Mouse (Mus musculus): ENCODE measurements at regions not wholly inside any gene's neighbourhood (a gene's known extent, or its start where the extent isn't known, plus 50 kb on each side); places are given as distances from the start of the nearest gene placed in this dataset.

GRCm38 (mm10) chr8:18335576-18335975 is 642.5 kb downstream of the Defb40 start:
- H3K27ac ChIP-seq (ENCODE audit: control insufficient read depth, low read depth, low read length), result no peak overlapping the region
- no peaks in the 10 kb centered on the region for H3K9me3 ChIP-seq (replicated peaks; ENCODE audit: insufficient read depth, low read length)
- DNase-seq (ENCODE audit: low read depth, low spot score), result no peak
- H3K4me1 ChIP-seq (ENCODE audit: control insufficient read depth in 1 of 2, insufficient read depth in 2 of 2, low read length in 2 of 2), result no peaks in the 10 kb centered on the region
- H3K9ac ChIP-seq (ENCODE audit: control insufficient read depth, low read depth, low read length, poor library complexity, severe bottlenecking), result no peak overlapping the region
- no peaks in the 10 kb centered on the region for H3K36me3 ChIP-seq (ENCODE audit: control insufficient read depth in 1 of 2, insufficient read depth in 2 of 2, low read length in 2 of 2)
- no peaks in the 10 kb centered on the region for H3K79me2 ChIP-seq (ENCODE audit: control insufficient read depth, insufficient read depth, low read length, poor library complexity)
- H3K4me3 ChIP-seq (ENCODE audit: control insufficient read depth in 1 of 2, insufficient read depth in 1 of 2, low read depth in 2 of 2, low read length in 2 of 2), result no peak overlapping the region
- H3K27me3 ChIP-seq (ENCODE audit: control insufficient read depth in 1 of 2, insufficient read depth in 2 of 2, low read length in 2 of 2), result no peaks in the 10 kb centered on the region
- TF ChIP-seq TCF12 (IDR thresholded peaks at IDR 0.05; ENCODE audit: low read depth, low read length) (no peak), UBTF (IDR thresholded peaks at IDR 0.05; ENCODE audit: borderline replicate concordance, insufficient read depth, low read depth, low read length) (no peak), EP300 (IDR thresholded peaks at IDR 0.05; ENCODE audit: low read depth in 1 of 2, low read length in 2 of 2) (no peak), NELFE (IDR thresholded peaks at IDR 0.05; ENCODE audit: low read depth, low read length) (no peak), CHD2 (IDR thresholded peaks at IDR 0.05; ENCODE audit: low read length) (no peak), CHD1 (IDR thresholded peaks at IDR 0.05; ENCODE audit: low read depth, low read length) (no peak), RCOR1 (IDR thresholded peaks at IDR 0.05; ENCODE audit: low read depth, low read length) (no peak), ZC3H11A (IDR thresholded peaks at IDR 0.05; ENCODE audit: low read depth, low read length) (no peak), MYC (IDR thresholded peaks at IDR 0.05; ENCODE audit: low read depth, low read length) (no peak), POLR2A (IDR thresholded peaks at IDR 0.05; ENCODE audit: control insufficient read depth in 1 of 2, insufficient read depth in 1 of 2, low read depth in 1 of 2, low read length in 2 of 2, poor library complexity in 1 of 2) (no peak), MAFK (IDR thresholded peaks at IDR 0.05; ENCODE audit: borderline replicate concordance, low read depth, low read length) (no peak)

DNA sequence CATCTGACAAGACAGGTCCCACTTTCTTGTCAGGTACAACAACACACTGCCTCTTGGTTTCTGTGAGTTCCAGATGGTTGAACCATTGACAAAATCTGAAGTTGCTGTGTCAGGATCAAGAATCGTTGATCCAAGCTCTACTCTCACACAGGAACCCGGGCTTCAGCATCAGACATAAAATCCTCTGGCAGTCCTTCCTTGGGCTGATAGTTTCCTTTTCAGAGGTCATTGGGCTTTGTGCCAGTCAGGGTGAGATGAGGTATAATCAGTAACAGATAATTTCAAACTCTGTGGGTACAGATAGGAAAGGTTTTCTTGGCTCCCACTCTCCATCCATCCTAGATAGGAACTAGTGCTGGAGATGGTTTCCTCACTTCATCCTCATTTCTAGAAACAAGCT is 649.5 kb downstream of the Defb40 start:
- Histone ChIP-seq H3K27ac (ENCODE audit: control insufficient read depth, low read depth, low read length) (no peak overlapping the region), H3K79me2 (ENCODE audit: control insufficient read depth, insufficient read depth, low read length, poor library complexity) (no peaks in the 10 kb centered on the region), H3K9ac (ENCODE audit: control insufficient read depth, low read depth, low read length, poor library complexity, severe bottlenecking) (no peak overlapping the region), H3K36me3 (ENCODE audit: control insufficient read depth in 1 of 2, insufficient read depth in 2 of 2, low read length in 2 of 2) (no peaks in the 10 kb centered on the region), H3K4me1 (ENCODE audit: control insufficient read depth in 1 of 2, insufficient read depth in 2 of 2, low read length in 2 of 2) (no peaks in the 10 kb centered on the region), H3K4me3 (ENCODE audit: control insufficient read depth in 1 of 2, insufficient read depth in 1 of 2, low read depth in 2 of 2, low read length in 2 of 2) (no peak overlapping the region), H3K27me3 (ENCODE audit: control insufficient read depth in 1 of 2, insufficient read depth in 2 of 2, low read length in 2 of 2) (no peaks in the 10 kb centered on the region), H3K9me3 (replicated peaks; ENCODE audit: insufficient read depth, low read length) (no peaks in the 10 kb centered on the region)
- TF ChIP-seq MEF2A (IDR thresholded peaks at IDR 0.05; ENCODE audit: extremely low read depth, insufficient replicate concordance, low read depth, low read length, poor library complexity, severe bottlenecking) (no peak), MAZ (IDR thresholded peaks at IDR 0.05; ENCODE audit: low read depth, low read length) (no peak), HCFC1 (IDR thresholded peaks at IDR 0.05; ENCODE audit: low read depth, low read length) (no peak), MYB (IDR thresholded peaks at IDR 0.05; ENCODE audit: low read depth, low read length) (no peak), CTCF (IDR thresholded peaks at IDR 0.05 in 2 of 3, conservative IDR thresholded peaks at IDR 0.05 in 1 of 3; ENCODE audit: control insufficient read depth in 1 of 3, insufficient read depth in 1 of 3, low read depth in 2 of 3, low read length in 3 of 3, poor library complexity in 1 of 3, severe bottlenecking in 1 of 3) (no peak), BHLHE40 (IDR thresholded peaks at IDR 0.05; ENCODE audit: borderline replicate concordance, low read depth, low read length) (no peak), RAD21 (IDR thresholded peaks at IDR 0.05; ENCODE audit: low read depth, low read length) (no peak), TAL1 (IDR thresholded peaks at IDR 0.05; ENCODE audit: low read length) (no peak), POLR2AphosphoS2 (IDR thresholded peaks at IDR 0.05; ENCODE audit: low read length) (no peak), UBTF (IDR thresholded peaks at IDR 0.05; ENCODE audit: borderline replicate concordance, insufficient read depth, low read depth, low read length) (no peak), CHD2 (IDR thresholded peaks at IDR 0.05; ENCODE audit: low read length) (no peak), ZNF384 (IDR thresholded peaks at IDR 0.05; ENCODE audit: low read depth, low read length) (no peak), RCOR1 (IDR thresholded peaks at IDR 0.05; ENCODE audit: low read depth, low read length) (no peak), ELF1 (IDR thresholded peaks at IDR 0.05; ENCODE audit: low read depth, low read length) (no peak), USF1 (IDR thresholded peaks at IDR 0.05; ENCODE audit: low read depth, low read length) (no peak), POLR2A (IDR thresholded peaks at IDR 0.05; ENCODE audit: control insufficient read depth in 1 of 2, insufficient read depth in 1 of 2, low read depth in 1 of 2, low read length in 2 of 2, poor library complexity in 1 of 2) (no peak), ETS1 (IDR thresholded peaks at IDR 0.05; ENCODE audit: low read depth, low read length) (no peak), JUND (IDR thresholded peaks at IDR 0.05; ENCODE audit: low read depth, low read length) (no peak)
- DNase-seq (ENCODE audit: low read depth, low spot score), result no peak
